16 mouse cellular contexts compared by ENCODE assay signal in genomic region chr7:142057121-142057520, GRCm38 (mm10). TPM values are rescaled to one million over a fixed set of nuclear protein-coding genes. Genes with fewer than 3 reads are reported as not detected.
DNase-seq lines count a peak whose midpoint lies in the region; ATAC-seq and TF ChIP-seq lines count a peak whose summit lies in the region.
"Had no signal": no experiment of that assay in that cellular context is flagged by ENCODE, and none has a peak within 500 bp of the region (broad histone marks: within the 10 kb centered on the region; RNA-seq: fewer than 3 reads in every experiment).

No protein-coding gene starts in this region.

- 88% methylated on average over 1 of the region's 1 CpGs for WGBS in heart, embryonic 15.5 days
- 88% methylated on average over 1 of the region's 1 CpGs for WGBS in lung, postnatal 0 days
- 88% methylated on average over 1 of the region's 1 CpGs for WGBS in liver, embryonic 13.5 days (ENCODE audit: insufficient replicate concordance)
- WGBS in stomach, postnatal 0 days: 85% methylated on average over 1 of the region's 1 CpGs

- no peaks in the 10 kb centered on the region for H3K27me3 ChIP-seq in heart, embryonic 15.5 days
- no peaks in the 10 kb centered on the region for H3K27me3 ChIP-seq in lung, postnatal 0 days (replicated peaks; ENCODE audit: insufficient read depth, low read length)
- H3K27me3 ChIP-seq in liver, embryonic 13.5 days: no peaks in the 10 kb centered on the region
- H3K27me3 ChIP-seq in stomach, postnatal 0 days (ENCODE audit: control insufficient read depth, insufficient read depth, low read length): no peaks in the 10 kb centered on the region
- H3K27me3 ChIP-seq: hindbrain, embryonic 15.5 days; midbrain, embryonic 15.5 days had no signal

- no peaks in the 10 kb centered on the region for H3K9me3 ChIP-seq in heart, embryonic 15.5 days (replicated peaks)
- no peaks in the 10 kb centered on the region for H3K9me3 ChIP-seq in lung, postnatal 0 days (ENCODE audit: low read length)
- no peaks in the 10 kb centered on the region for H3K9me3 ChIP-seq in liver, embryonic 13.5 days (replicated peaks)
- no peaks in the 10 kb centered on the region for H3K9me3 ChIP-seq in stomach, postnatal 0 days (ENCODE audit: control insufficient read depth, low read length)
- H3K9me3 ChIP-seq: hindbrain, embryonic 15.5 days; midbrain, embryonic 15.5 days had no signal

- ATAC-seq in heart, embryonic 15.5 days (replicated peaks; ENCODE audit: insufficient number of reproducible peaks, insufficient read depth, low FRiP score, low read depth): no peak
- no peak for ATAC-seq in lung, postnatal 0 days
- no peak for ATAC-seq in liver, embryonic 13.5 days (ENCODE audit: low read depth)
- no peak for ATAC-seq in stomach, postnatal 0 days (ENCODE audit: low FRiP score, low TSS enrichment)
- ATAC-seq: forebrain, postnatal 0 days; midbrain, embryonic 15.5 days had no signal

- TF ChIP-seq EP300 in lung, postnatal 0 days (IDR thresholded peaks at IDR 0.05): no peak
- TF ChIP-seq EP300 in stomach, postnatal 0 days (optimal IDR thresholded peaks at IDR 0.05): no peak

- H3K4me2 ChIP-seq in heart, embryonic 15.5 days: no peak overlapping the region
- no peak overlapping the region for H3K4me2 ChIP-seq in lung, postnatal 0 days (replicated peaks; ENCODE audit: low read depth, low read length)
- H3K4me2 ChIP-seq in liver, embryonic 13.5 days: peak overlapping the region; percentile 90; the same call in 1 of the 2 replicates
- no peak overlapping the region for H3K4me2 ChIP-seq in stomach, postnatal 0 days (replicated peaks; ENCODE audit: low read depth)
- H3K4me2 ChIP-seq: hindbrain, embryonic 15.5 days; midbrain, embryonic 15.5 days had no signal

- no peak for TF ChIP-seq CTCF in lung, postnatal 0 days (IDR thresholded peaks at IDR 0.05)
- TF ChIP-seq CTCF in stomach, postnatal 0 days (IDR thresholded peaks at IDR 0.05; ENCODE audit: low read depth): no peak

- no peak for DNase-seq in heart, adult 9 months (ENCODE audit: low spot score in 2 of 2)
- DNase-seq in lung, postnatal 0 days (ENCODE audit: low spot score): no peak
- DNase-seq in lung, postnatal 4 days: no peak
- DNase-seq in liver, embryonic 13.5 days: no peak
- no peak for DNase-seq in stomach, postnatal 0 days (ENCODE audit: low spot score)
- no peak for DNase-seq in spleen, postnatal 10 days (ENCODE audit: low spot score in 2 of 2)
- DNase-seq in left cerebral cortex, adult 8-10 months (ENCODE audit: low spot score in 2 of 2): no peak
- DNase-seq: adrenal gland, postnatal 25 days; cerebellum, adult 9-11 months; forebrain, postnatal 0 days; gastrocnemius, postnatal 14 days; heart, postnatal 14 days; lung, postnatal 14 days had no signal

- no peak overlapping the region for H3K4me3 ChIP-seq in heart, embryonic 15.5 days
- no peak overlapping the region for H3K4me3 ChIP-seq in lung, postnatal 0 days (ENCODE audit: low read depth, low read length)
- no peak overlapping the region for H3K4me3 ChIP-seq in liver, embryonic 13.5 days (replicated peaks)
- H3K4me3 ChIP-seq in stomach, postnatal 0 days (ENCODE audit: low read depth, low read length): no peak overlapping the region
- H3K4me3 ChIP-seq: hindbrain, embryonic 15.5 days; midbrain, embryonic 15.5 days had no signal

- H3K27ac ChIP-seq in heart, embryonic 15.5 days: peak overlapping the region; percentile 45; the same call in 1 of the 2 replicates
- peak overlapping the region; percentile 48 for H3K27ac ChIP-seq in lung, postnatal 0 days (ENCODE audit: low read length)
- 0 out of 2 replicates have a peak overlapping the region, but pooled peaks have one; percentile 7 for H3K27ac ChIP-seq in liver, embryonic 13.5 days
- H3K27ac ChIP-seq in stomach, postnatal 0 days (replicated peaks): peak overlapping the region; percentile 74
- H3K27ac ChIP-seq: hindbrain, embryonic 15.5 days; midbrain, embryonic 15.5 days had no signal

- peaks cover 3% of the 10 kb centered on the region; the same call in 1 of the 2 replicates for H3K36me3 ChIP-seq in heart, embryonic 15.5 days
- H3K36me3 ChIP-seq in lung, postnatal 0 days (ENCODE audit: insufficient read depth, low read length): 0 out of 2 replicates have a peak, but pooled peaks cover 7% of the 10 kb centered on the region
- peaks cover 60% of the 10 kb centered on the region for H3K36me3 ChIP-seq in liver, embryonic 13.5 days
- H3K36me3 ChIP-seq in stomach, postnatal 0 days (ENCODE audit: control insufficient read depth, insufficient read depth, low read length): 0 out of 2 replicates have a peak, but pooled peaks cover 4% of the 10 kb centered on the region
- H3K36me3 ChIP-seq: hindbrain, embryonic 15.5 days; midbrain, embryonic 15.5 days had no signal

- peaks cover 48% of the 10 kb centered on the region for H3K4me1 ChIP-seq in heart, embryonic 15.5 days (replicated peaks)
- H3K4me1 ChIP-seq in lung, postnatal 0 days (ENCODE audit: insufficient read depth, low read depth, low read length): peaks cover 43% of the 10 kb centered on the region
- peaks cover 58% of the 10 kb centered on the region for H3K4me1 ChIP-seq in liver, embryonic 13.5 days (replicated peaks)
- peaks cover 16% of the 10 kb centered on the region for H3K4me1 ChIP-seq in stomach, postnatal 0 days (replicated peaks; ENCODE audit: control insufficient read depth, insufficient read depth)

- no peak overlapping the region for H3K9ac ChIP-seq in heart, embryonic 15.5 days
- H3K9ac ChIP-seq in lung, postnatal 0 days (replicated peaks; ENCODE audit: low read depth): no peak overlapping the region
- no peak overlapping the region for H3K9ac ChIP-seq in liver, embryonic 13.5 days
- H3K9ac ChIP-seq in stomach, postnatal 0 days (ENCODE audit: low read length): no peak overlapping the region
- H3K9ac ChIP-seq: forebrain, postnatal 0 days; hindbrain, embryonic 15.5 days; midbrain, embryonic 15.5 days had no signal

RNA-seq across cellular contexts. Expression of gene Mob2, which starts 3.7 kb away (rescaled TPM):
- 43.4 and 52.7 TPM in 2 replicates for polyA plus RNA-seq in heart, embryonic 15.5 days (2015; fragmentation: Nextera tagmentation; extraction: Ambion mirVana)
- polyA plus RNA-seq in lung, postnatal 0 days (2015; fragmentation: Nextera tagmentation; extraction: Ambion mirVana): 85.9 and 104 TPM in 2 replicates
- polyA plus RNA-seq in liver, embryonic 13.5 days (2015; fragmentation: Nextera tagmentation; extraction: Ambion mirVana): 62.5 and 64.3 TPM in 2 replicates
- 61.5 and 65.8 TPM in 2 replicates for polyA plus RNA-seq in stomach, postnatal 0 days (2015; fragmentation: Nextera tagmentation; extraction: Ambion mirVana)
- total RNA-seq in left cerebral cortex, adult 8-10 months (2022): 10 to 100 TPM; 32.6 to 34.9 (median 33.7) TPM

RNA-seq across cellular contexts. Expression of gene Dusp8, which starts 38.5 kb away (rescaled TPM):
- polyA plus RNA-seq in heart, embryonic 15.5 days (2015; fragmentation: Nextera tagmentation; extraction: Ambion mirVana): 11.5 and 12.2 TPM in 2 replicates
- 5.5 and 6.0 TPM in 2 replicates for polyA plus RNA-seq in lung, postnatal 0 days (2015; fragmentation: Nextera tagmentation; extraction: Ambion mirVana)
- polyA plus RNA-seq in liver, embryonic 13.5 days (2015; fragmentation: Nextera tagmentation; extraction: Ambion mirVana): 4.4 and 4.6 TPM in 2 replicates
- polyA plus RNA-seq in stomach, postnatal 0 days (2015; fragmentation: Nextera tagmentation; extraction: Ambion mirVana): 3.6 and 5.6 TPM in 2 replicates
- 100 to 1,000 TPM; 127 to 151 (median 133) TPM for total RNA-seq in left cerebral cortex, adult 8-10 months (2022)

Comparison
In these comparisons a context has a peak if more than half of its experiments do, and no peak if none do; other contexts are left out.
1. H3K27ac ChIP-seq: peak in every context shown above with its lines; median percentile 74 in stomach, postnatal 0 days; 48 in lung, postnatal 0 days; 45 in heart, embryonic 15.5 days; 7 in liver, embryonic 13.5 days.